Mouse (Mus musculus) limb, embryonic 11.5 days (tissue): Measurements from ENCODE around the gene Gas2l3. TPM values are rescaled to one million over a fixed set of nuclear protein-coding genes. Genes with fewer than 3 reads are reported as not detected.

Experiments used
- ATAC-seq: fragments of 200-750 bp; cut with Nextera tagmentation; 2 replicates; pipeline ENCODE4 v1.8.0; 2017; ENCODE audit warnings: low read depth; ENCODE audit not compliant: insufficient number of reproducible peaks, low FRiP score, low TSS enrichment
- DNase-seq: peaks from one replicate; pipeline ENCODE4 v3.0.0-alpha.2; 2015; ENCODE audit warnings: low spot score
- H3K27ac ChIP-seq: fragments of 300-500 bp; sonication (generic); replicated peaks from 2 replicates; pipeline ENCODE4 v1.5.1; 2014; ENCODE audit warnings: low read depth, mild to moderate bottlenecking, low read length
- H3K27me3 ChIP-seq: fragments of 300-500 bp; sonication (generic); 2 replicates; pipeline ENCODE4 v1.6.1; 2014; ENCODE audit warnings: mild to moderate bottlenecking, low read length, mixed read lengths; ENCODE audit not compliant: control insufficient read depth, insufficient read depth
- H3K36me3 ChIP-seq: fragments of 300-500 bp; sonication (generic); 2 replicates; pipeline ENCODE4 v1.6.1; 2014; ENCODE audit warnings: mild to moderate bottlenecking, low read length, moderate library complexity, mixed read lengths; ENCODE audit not compliant: control insufficient read depth, insufficient read depth
- H3K4me1 ChIP-seq: fragments of 300-500 bp; sonication (generic); 2 replicates; pipeline ENCODE4 v1.6.1; 2014; ENCODE audit warnings: low read length, mixed read lengths; ENCODE audit not compliant: control insufficient read depth, insufficient read depth
- H3K4me2 ChIP-seq: fragments of 300-500 bp; sonication (generic); 2 replicates; pipeline ENCODE4 v1.6.1; 2014; ENCODE audit warnings: low read depth, mild to moderate bottlenecking, moderate library complexity; ENCODE audit not compliant: severe bottlenecking
- H3K4me3 ChIP-seq: fragments of 300-500 bp; sonication (generic); 2 replicates; pipeline ENCODE4 v1.5.1; 2014; ENCODE audit warnings: low read depth, low read length
- H3K9ac ChIP-seq: fragments of 300-500 bp; sonication (generic); 2 replicates; pipeline ENCODE4 v1.6.1; 2014; ENCODE audit warnings: mild to moderate bottlenecking, low read length
- H3K9me3 ChIP-seq: fragments of 300-500 bp; sonication (generic); 2 replicates; pipeline ENCODE4 v1.6.1; 2016; ENCODE audit warnings: low read length; ENCODE audit not compliant: control insufficient read depth
- WGBS: fragments of 180-500 bp; shearing (Covaris S2); extraction: QIAGEN DNeasy Blood & Tissue Kit; methylation state at CpG from one replicate; pipeline ENCODE4 v1.1.7; 2014; 5-methylcytosine and 5-hydroxymethylcytosine counted together
- polyA plus RNA-seq: library from polyadenylated mRNA; unstranded; fragments of >200 nt; fragmentation: Nextera tagmentation; extraction: Ambion mirVana; gene quantifications from 2 replicates; pipeline ENCODE4 v1.2.1, GENCODE M21; 2014

Gas2l3 gene
- polyA plus RNA-seq, 1 experiment from 2014 or later = 9.6 TPM

- Histone ChIP-seq H3K36me3 (0 out of 2 replicates have a peak, but pooled peaks cover 2% of the 10 kb centered on the region), H3K27me3 (no peaks in the 10 kb centered on the region), H3K4me3 (no peak overlapping the region), H3K9ac (no peak overlapping the region), H3K4me1 (no peaks in the 10 kb centered on the region), H3K4me2 (no peak overlapping the region), H3K9me3 (no peaks in the 10 kb centered on the region), H3K27ac (no peak overlapping the region)
- ATAC-seq (no peak), DNase-seq (no peak)
- 74% methylated on average over 11 of the region's 11 CpGs for WGBS
These were observed 18.9 kb downstream of the Gas2l3 start for GRCm38 (mm10) chr10:89424800-89425393.

DNA sequence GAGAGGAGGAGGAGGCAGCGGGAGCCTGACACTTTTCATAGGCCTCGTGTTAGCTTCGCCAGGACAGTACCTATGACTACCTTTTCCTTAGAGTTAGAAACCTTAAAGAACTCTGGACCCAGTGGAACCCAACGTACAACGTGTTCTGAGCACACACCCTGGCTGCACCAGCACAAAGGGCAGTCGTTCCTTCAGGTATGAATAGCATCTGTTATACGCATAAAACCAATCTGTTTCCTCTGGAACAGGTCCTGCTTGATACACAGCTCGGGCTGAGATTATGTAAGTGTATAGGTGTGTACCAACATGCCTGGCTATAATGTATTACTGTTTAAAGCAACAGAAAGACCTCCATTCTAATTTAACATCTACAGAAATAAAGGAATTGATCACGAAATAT is 19.6 kb downstream of the Gas2l3 start:
- H3K4me1 ChIP-seq = no peaks in the 10 kb centered on the region
- H3K4me2 ChIP-seq = no peak overlapping the region
- no peaks in the 10 kb centered on the region for H3K9me3 ChIP-seq
- ATAC-seq (no peak), DNase-seq (no peak)
- H3K4me3 ChIP-seq = no peak overlapping the region
- H3K9ac ChIP-seq = no peak overlapping the region
- H3K27ac ChIP-seq = no peak overlapping the region
- 91% methylated on average over 9 of the region's 9 CpGs for WGBS
- H3K36me3 ChIP-seq = 0 out of 2 replicates have a peak, but pooled peaks cover 2% of the 10 kb centered on the region
- no peaks in the 10 kb centered on the region for H3K27me3 ChIP-seq

DNA sequence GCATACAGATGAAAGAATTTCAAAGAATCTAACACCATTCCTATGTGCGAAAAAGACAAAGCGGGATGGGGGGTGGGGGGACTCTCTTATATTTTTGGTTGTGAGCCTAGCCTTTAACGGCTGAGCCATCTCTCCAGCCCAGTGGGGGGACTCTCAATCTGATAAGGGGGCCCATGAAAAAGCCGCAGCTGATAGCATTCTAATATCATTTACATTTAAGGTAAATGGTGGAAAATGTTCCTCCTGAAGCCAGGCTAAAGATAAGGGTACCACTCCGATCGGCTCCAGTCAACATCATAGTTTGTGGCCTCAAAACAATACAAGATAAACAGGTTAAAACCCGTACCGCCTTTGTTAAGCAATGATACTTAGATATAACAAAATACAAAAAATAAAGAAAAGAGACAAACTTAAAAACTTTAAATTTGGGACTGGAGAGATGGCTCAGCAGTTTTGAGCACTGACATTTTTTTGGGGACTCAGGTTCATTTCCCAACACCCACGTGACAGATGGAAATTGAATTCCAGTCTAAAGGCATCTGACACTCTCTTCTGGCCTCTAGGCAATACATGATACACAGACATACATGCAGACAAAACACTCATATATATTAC is 20.5 kb downstream of the Gas2l3 start:
- Histone ChIP-seq H3K36me3 (0 out of 2 replicates have a peak, but pooled peaks cover 2% of the 10 kb centered on the region), H3K4me1 (no peaks in the 10 kb centered on the region), H3K27ac (no peak overlapping the region), H3K9ac (no peak overlapping the region), H3K4me3 (no peak overlapping the region), H3K9me3 (no peaks in the 10 kb centered on the region), H3K4me2 (no peak overlapping the region), H3K27me3 (no peaks in the 10 kb centered on the region)
- 92% methylated on average over 9 of the region's 9 CpGs for WGBS
- ATAC-seq (no peak), DNase-seq (no peak)

- Histone ChIP-seq H3K4me1 (no peaks in the 10 kb centered on the region), H3K9me3 (no peaks in the 10 kb centered on the region), H3K4me3 (no peak overlapping the region), H3K4me2 (no peak overlapping the region), H3K36me3 (0 out of 2 replicates have a peak, but pooled peaks cover 2% of the 10 kb centered on the region), H3K27ac (no peak overlapping the region), H3K9ac (no peak overlapping the region), H3K27me3 (no peaks in the 10 kb centered on the region)
- ATAC-seq (no peak), DNase-seq (no peak)
- whole genome bisulfite sequencing = 92% methylated on average over 8 of the region's 8 CpGs
These were observed 21.1 kb downstream of the Gas2l3 start for GRCm38 (mm10) chr10:89422504-89423158.

DNA sequence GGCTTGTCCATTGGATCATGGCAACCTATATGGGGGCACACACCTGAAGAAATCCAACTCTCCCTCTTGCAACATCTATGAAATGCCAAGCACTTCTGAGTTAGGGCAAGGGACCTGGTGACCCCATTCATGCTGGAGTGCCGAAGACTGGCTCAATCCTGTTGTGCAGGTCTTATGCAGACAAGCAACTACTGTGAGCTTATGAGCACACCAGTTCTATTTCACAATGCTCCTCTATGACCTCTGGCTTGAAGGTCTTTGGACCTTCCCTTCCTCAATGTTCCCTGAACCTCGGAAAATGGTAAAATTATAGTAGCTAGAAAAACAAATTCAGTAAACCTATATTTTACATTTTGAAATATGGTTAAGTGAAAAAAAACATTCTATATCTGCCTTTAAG is 25.8 kb downstream of the Gas2l3 start:
- Histone ChIP-seq H3K36me3 (peaks cover 3% of the 10 kb centered on the region), H3K9ac (no peak overlapping the region), H3K4me1 (no peaks in the 10 kb centered on the region), H3K27me3 (no peaks in the 10 kb centered on the region), H3K27ac (no peak overlapping the region), H3K4me2 (no peak overlapping the region), H3K4me3 (no peak overlapping the region), H3K9me3 (no peaks in the 10 kb centered on the region)
- 93% methylated on average over 2 of the region's 2 CpGs for WGBS
- ATAC-seq = no peak
- no peak for DNase-seq

- Histone ChIP-seq H3K9me3 (no peaks in the 10 kb centered on the region), H3K4me3 (no peak overlapping the region), H3K36me3 (peaks cover 3% of the 10 kb centered on the region), H3K9ac (no peak overlapping the region), H3K4me1 (no peaks in the 10 kb centered on the region), H3K4me2 (no peak overlapping the region), H3K27ac (no peak overlapping the region), H3K27me3 (no peaks in the 10 kb centered on the region)
- DNase-seq = no peak
- no peak for ATAC-seq
- 63% methylated on average over 3 of the region's 3 CpGs for WGBS
These were observed 28.3 kb downstream of the Gas2l3 start for GRCm38 (mm10) chr10:89415478-89415877.

DNA sequence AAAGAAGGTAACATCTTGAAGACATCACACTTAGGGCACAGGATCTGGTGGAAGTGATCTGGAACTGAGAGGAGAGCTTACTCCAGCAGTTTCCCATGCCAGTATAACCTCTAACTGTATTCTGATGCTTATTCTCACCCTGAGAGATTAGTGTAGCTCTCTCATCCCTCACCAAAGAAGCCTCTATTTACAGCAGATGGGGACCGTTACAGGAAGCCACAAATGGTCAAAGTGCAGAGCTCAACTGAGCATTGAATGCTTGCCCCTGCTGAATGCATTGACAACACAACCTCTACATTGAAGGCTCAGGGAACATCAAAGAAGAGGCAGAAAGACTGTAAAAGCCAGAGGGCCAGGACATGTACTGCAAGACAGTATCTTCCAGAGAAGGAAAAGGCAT is 36.2 kb downstream of the Gas2l3 start:
- no peaks in the 10 kb centered on the region for H3K36me3 ChIP-seq
- DNase-seq (no peak), ATAC-seq (no peak)
- H3K4me1 ChIP-seq = no peaks in the 10 kb centered on the region
- no peak overlapping the region for H3K4me3 ChIP-seq
- 26% methylated on average over 1 of the region's 1 CpGs for WGBS
- no peaks in the 10 kb centered on the region for H3K9me3 ChIP-seq
- no peak overlapping the region for H3K4me2 ChIP-seq
- H3K9ac ChIP-seq = no peak overlapping the region
- no peak overlapping the region for H3K27ac ChIP-seq
- H3K27me3 ChIP-seq = no peaks in the 10 kb centered on the region

DNA sequence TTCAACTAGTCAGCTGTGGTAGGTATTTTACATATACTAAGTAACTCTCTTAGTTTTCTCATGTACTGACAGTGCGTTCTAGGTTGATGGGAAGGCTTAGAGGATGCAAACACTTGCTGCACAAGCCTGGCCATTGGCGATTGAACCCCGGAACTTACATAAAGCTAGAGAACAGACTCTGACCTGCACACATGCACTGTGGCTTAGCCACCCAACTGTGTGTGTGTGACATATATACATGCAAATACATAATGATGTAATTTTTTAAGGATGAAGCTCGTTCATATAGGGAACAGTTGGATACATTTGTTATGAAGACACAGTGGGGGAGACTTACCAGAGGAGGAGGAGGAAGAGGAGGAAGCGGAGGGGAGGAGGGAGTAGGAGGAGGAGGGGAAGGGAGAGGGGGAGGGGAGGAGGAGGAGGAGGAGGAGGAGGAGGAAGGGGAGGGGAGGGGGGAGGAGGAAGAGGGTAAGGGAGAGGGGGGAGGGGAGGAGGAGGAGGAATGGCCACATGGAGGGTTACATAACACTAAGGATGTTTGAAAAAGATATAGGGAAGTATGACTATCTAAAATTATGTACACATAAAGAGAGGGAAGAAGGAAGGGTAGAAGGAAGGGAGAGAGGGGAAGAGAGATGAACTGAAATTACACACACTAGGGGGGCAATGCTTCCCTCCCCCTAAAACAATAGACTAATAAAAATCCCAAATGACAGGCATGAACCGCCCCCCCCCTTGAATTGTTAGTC is 36.9 kb downstream of the Gas2l3 start:
- WGBS = 85% methylated on average over 5 of the region's 6 CpGs
- no peak for ATAC-seq

More for the DNA sequence above, 36.9 kb downstream of the Gas2l3 start:
- Histone ChIP-seq H3K36me3 (no peaks in the 10 kb centered on the region), H3K27ac (no peak overlapping the region), H3K9me3 (no peaks in the 10 kb centered on the region), H3K27me3 (no peaks in the 10 kb centered on the region), H3K9ac (no peak overlapping the region), H3K4me2 (no peak overlapping the region), H3K4me3 (no peak overlapping the region), H3K4me1 (no peaks in the 10 kb centered on the region)
- DNase-seq = no peak
